Mouse (Mus musculus) left cerebral cortex, postnatal 36 days (tissue): ENCODE measurements around the gene Prg4. TPM values are rescaled to one million over a fixed set of nuclear protein-coding genes. Genes with fewer than 3 reads are reported as not detected.

Source experiments
- DNase-seq, 2 experiments: peaks; one replicate each; pipeline ENCODE4 v3.0.0; 2021 to 2022; ENCODE audit warnings: low spot score in 2 of 2, mixed read lengths in 1 of 2
- intact Hi-C: fragments of 180-260 bp; cut with DNase I; formaldehyde crosslinking; loops from one replicate; pipeline ENCODE4 v1.15.1; 2025
- total RNA-seq, 2 experiments: library from RNA; stranded (reverse); gene quantifications; 2 replicates each; pipeline ENCODE4 v1.2.3; 2021

Prg4 gene
- total RNA-seq, 2 experiments from 2014 or later = 3.8 to 9.7 TPM

- no peak for DNase-seq
- intact Hi-C loops = no loop called here
These were observed 50.0 kb downstream of the Prg4 start for GRCm38 (mm10) chr1:150416006-150416405.

- intact Hi-C loops = loop anchor here (5.0 kb wide), 1 partner anchor 37 kb away; no protein-coding TSS in a partner anchor
- DNase-seq = no peak
These were observed 56.0 kb downstream of the Prg4 start for GRCm38 (mm10) chr1:150409996-150410395.

- intact Hi-C loops = loop anchor here (5.0 kb wide), 1 partner anchor 40 kb away; no protein-coding TSS in a partner anchor
- no peak for DNase-seq
These were observed 58.7 kb downstream of the Prg4 start for GRCm38 (mm10) chr1:150407285-150407684.

GRCm38 (mm10) chr1:150404555-150404954, 61.4 kb downstream of the Prg4 start:
- DNase-seq = no peak
- intact Hi-C loops = loop anchor here (5.0 kb wide), 1 partner anchor 33 kb away; no protein-coding TSS in a partner anchor

GRCm38 (mm10) chr1:150403914-150404313, 62.1 kb downstream of the Prg4 start:
- intact Hi-C loops = loop anchor here (5.0 kb wide), 1 partner anchor 33 kb away; no protein-coding TSS in a partner anchor
- DNase-seq = no peak

Other genes with a start within 250 kb of the Prg4 start
- gene Pdc, start 146.7 kb downstream of the Prg4 start, total RNA-seq = not detected
- 100 to 1,000 TPM in 1 of 2 experiments, 10 to 100 TPM in 1; 95.3 to 111 TPM for gene Tpr, start 73.3 kb downstream of the Prg4 start, total RNA-seq
- 10 to 100 TPM; 43.5 to 53.5 TPM for gene Odr4, start 73.1 kb downstream of the Prg4 start, total RNA-seq